Mouse (Mus musculus): ENCODE results near the gene Zfp579.

Gene Zfp579

GRCm38 (mm10) chr7:4996003-4996895 lies at the start of gene Zfp579:
Gene Zfp579 (minus strand): TSS chr7:4996158.
- peak; percentile 86 for DNase-seq (ENCODE audit: low read depth)

GRCm38 (mm10) chr7:5044981-5045380 lies 49.0 kb upstream of the Zfp579 start:
- DNase-seq (ENCODE audit: low read depth) = no peak

GRCm38 (mm10) chr7:5038940-5039339 lies 43.0 kb upstream of the Zfp579 start:
- DNase-seq (ENCODE audit: low read depth) = no peak

GRCm38 (mm10) chr7:5038109-5038732 lies 42.3 kb upstream of the Zfp579 start, which contains the start of gene Zfp784:
Gene Zfp784 (minus strand): TSS chr7:5038446.
- DNase-seq (ENCODE audit: low read depth) = peak; percentile 96

GRCm38 (mm10) chr7:5037467-5037866 lies 41.5 kb upstream of the Zfp579 start:
- no peak for DNase-seq (ENCODE audit: low read depth)

- DNase-seq (ENCODE audit: low read depth) = no peak
These were observed 41.1 kb upstream of the Zfp579 start for GRCm38 (mm10) chr7:5037026-5037425.

- no peak for DNase-seq (ENCODE audit: low read depth)
These were observed 40.2 kb upstream of the Zfp579 start for GRCm38 (mm10) chr7:5036136-5036535.

- DNase-seq (ENCODE audit: low read depth) = no peak
These were observed 39.7 kb upstream of the Zfp579 start for GRCm38 (mm10) chr7:5035628-5036027.

GRCm38 (mm10) chr7:5033818-5034217 lies 37.9 kb upstream of the Zfp579 start, which contains the start of gene 4632433K11Rik:
Gene 4632433K11Rik (plus strand): TSS chr7:5034118.
- DNase-seq (ENCODE audit: low read depth) = no peak

- DNase-seq (ENCODE audit: low read depth) = no peak
These were observed 35.5 kb upstream of the Zfp579 start for GRCm38 (mm10) chr7:5031496-5031895.

- no peak for DNase-seq (ENCODE audit: low read depth)
These were observed 34.8 kb upstream of the Zfp579 start for GRCm38 (mm10) chr7:5030554-5031275.

GRCm38 (mm10) chr7:5029946-5030345 lies 34.0 kb upstream of the Zfp579 start:
- DNase-seq (ENCODE audit: low read depth) = no peak

- DNase-seq (ENCODE audit: low read depth) = no peak
These were observed 33.6 kb upstream of the Zfp579 start for GRCm38 (mm10) chr7:5029543-5029942.

- no peak for DNase-seq (ENCODE audit: low read depth)
These were observed 25.2 kb upstream of the Zfp579 start for GRCm38 (mm10) chr7:5021197-5021596.

GRCm38 (mm10) chr7:5020685-5021084 lies 24.7 kb upstream of the Zfp579 start:
- no peak for DNase-seq (ENCODE audit: low read depth)

- peak; percentile 99 for DNase-seq (ENCODE audit: low read depth)
These were observed 24.2 kb upstream of the Zfp579 start, which contains the start of the genes Zfp865 and Ccdc106 for GRCm38 (mm10) chr7:5020000-5020681. Gene Zfp865 (plus strand): TSS chr7:5020376. Gene Ccdc106 (plus strand): TSS chr7:5020553.

- peak; percentile 32 for DNase-seq (ENCODE audit: low read depth)
These were observed 23.6 kb upstream of the Zfp579 start for GRCm38 (mm10) chr7:5019576-5019975.

GRCm38 (mm10) chr7:5017931-5018330 lies 22.0 kb upstream of the Zfp579 start:
- DNase-seq (ENCODE audit: low read depth) = no peak

- DNase-seq (ENCODE audit: low read depth) = peak; percentile 30
These were observed 21.4 kb upstream of the Zfp579 start for GRCm38 (mm10) chr7:5017352-5017751.

GRCm38 (mm10) chr7:5016920-5017319 lies 21.0 kb upstream of the Zfp579 start:
- peak; percentile 23 for DNase-seq (ENCODE audit: low read depth)

- DNase-seq (ENCODE audit: low read depth) = peak; percentile 21
These were observed 20.1 kb upstream of the Zfp579 start for GRCm38 (mm10) chr7:5016057-5016456.

Measured in naive thymus-derived CD4-positive, alpha-beta T cell, adult 2 months (primary cell).